Mouse (Mus musculus) heart, adult 2 months (tissue): ENCODE measurements around the gene Gm20696. TPM values are rescaled to one million over a fixed set of nuclear protein-coding genes. Genes with fewer than 3 reads are reported as not detected.

ENCODE experiments used
- DNase-seq, 2 experiments: peaks; one replicate each; pipeline ENCODE4 v3.0.0; 2021
- H3K27ac ChIP-seq: fragments of 200-600 bp; 2 replicates; pipeline ENCODE4 v1.8.1; 2022
- H3K27me3 ChIP-seq: fragments of 200-500 bp; 2 replicates; pipeline ENCODE4 v1.6.1; 2012; ENCODE audit warnings: mild to moderate bottlenecking, low read length, inconsistent platforms, mixed read lengths; ENCODE audit not compliant: control insufficient read depth, insufficient read depth
- H3K36me3 ChIP-seq: fragments of 200-500 bp; 2 replicates; pipeline ENCODE4 v1.6.1; 2012; ENCODE audit warnings: low read length, inconsistent platforms; ENCODE audit not compliant: control insufficient read depth, insufficient read depth
- H3K4me1 ChIP-seq: fragments of 200-500 bp; 2 replicates; pipeline ENCODE4 v1.6.1; 2011; ENCODE audit warnings: low read length; ENCODE audit not compliant: control insufficient read depth, insufficient read depth
- H3K4me3 ChIP-seq: fragments of 200-600 bp; 2 replicates; pipeline ENCODE4 v1.8.1; 2022
- H3K79me2 ChIP-seq: fragments of 200-500 bp; replicated peaks from 2 replicates; pipeline ENCODE4 v1.6.1; 2012; ENCODE audit warnings: mild to moderate bottlenecking, inconsistent platforms, low read length, moderate library complexity, mixed read lengths; ENCODE audit not compliant: control insufficient read depth, insufficient read depth
- H3K9ac ChIP-seq: fragments of 200-500 bp; 2 replicates; pipeline ENCODE4 v1.6.1; 2012; ENCODE audit warnings: low read depth, mild to moderate bottlenecking, control low read depth, inconsistent platforms, low read length, mixed read lengths
- CTCF ChIP-seq: fragments of 200-600 bp; IDR thresholded peaks from 2 replicates; pipeline ENCODE4 v1.8.1; 2022; ENCODE audit warnings: antibody characterized with exemption, mild to moderate bottlenecking, moderate library complexity
- EP300 ChIP-seq: fragments of 200-500 bp; IDR thresholded peaks from 2 replicates; pipeline ENCODE4 v1.6.1; 2011; ENCODE audit warnings: low read depth, low read length, control low read depth; ENCODE audit not compliant: insufficient read depth
- POLR2A ChIP-seq: fragments of 200-500 bp; IDR thresholded peaks from 2 replicates; pipeline ENCODE4 v1.6.1; 2011; ENCODE audit warnings: mild to moderate bottlenecking, low read depth, low read length, control low read depth; ENCODE audit not compliant: insufficient read depth
- WGBS: fragments of 180-500 bp; shearing (Covaris S2); methylation state at CpG from one replicate; pipeline ENCODE4 v1.1.7; 2018; 5-methylcytosine and 5-hydroxymethylcytosine counted together
- intact Hi-C: fragments of 180-260 bp; cut with DNase I; formaldehyde crosslinking; loops from one replicate; pipeline ENCODE4 v1.15.1; 2025
- polyA plus RNA-seq: library from polyadenylated mRNA; depleted of rRNA; stranded (reverse); fragments of >200 nt; gene quantifications from 2 replicates; pipeline ENCODE4 v1.2.3, GENCODE M21; 2012
- total RNA-seq, 2 experiments: library from RNA; stranded (reverse); gene quantifications; 2 replicates each; pipeline ENCODE4 v1.2.3; 2021

The Gm20696 gene
- total and polyA plus RNA-seq, 3 experiments, result 0.61 to 1.7 (median 1.4) TPM

- Histone ChIP-seq H3K36me3 (no peaks in the 10 kb centered on the region), H3K9ac (no peak overlapping the region), H3K27me3 (no peaks in the 10 kb centered on the region), H3K4me1 (peaks cover 5% of the 10 kb centered on the region), H3K79me2 (peaks cover 2% of the 10 kb centered on the region), H3K4me3 (no peak overlapping the region), H3K27ac (no peak overlapping the region)
- intact Hi-C loops, result no loop called here
- no peak for TF ChIP-seq EP300
- TF ChIP-seq CTCF, result no peak
- TF ChIP-seq POLR2A, result no peak
- WGBS, result 61% methylated on average over 9 of the region's 9 CpGs
- DNase-seq, result peak; percentile 42 to 60
Measured at GRCm38 (mm10) chr6:99509189-99509592, 157.4 kb downstream of the Gm20696 start.

- H3K36me3 ChIP-seq, result no peaks in the 10 kb centered on the region
- 78% methylated on average over 6 of the region's 6 CpGs for WGBS
- no peaks in the 10 kb centered on the region for H3K27me3 ChIP-seq
- H3K9ac ChIP-seq, result no peak overlapping the region
- no peak overlapping the region for H3K27ac ChIP-seq
- H3K4me1 ChIP-seq, result peaks cover 8% of the 10 kb centered on the region
- TF ChIP-seq CTCF (peak; percentile 56), POLR2A (no peak)
- no peak for DNase-seq
- intact Hi-C loops, result no loop called here
- H3K4me3 ChIP-seq, result no peak overlapping the region
- H3K79me2 ChIP-seq, result peaks cover 6% of the 10 kb centered on the region
Measured at GRCm38 (mm10) chr6:99506816-99507215, 159.8 kb downstream of the Gm20696 start.

- Histone ChIP-seq H3K4me1 (peaks cover 3% of the 10 kb centered on the region), H3K79me2 (peaks cover 6% of the 10 kb centered on the region), H3K4me3 (no peak overlapping the region), H3K36me3 (no peaks in the 10 kb centered on the region), H3K9ac (no peak overlapping the region), H3K27me3 (no peaks in the 10 kb centered on the region), H3K27ac (no peak overlapping the region)
- WGBS, result 71% methylated on average over 1 of the region's 1 CpGs
- no peak for DNase-seq
- intact Hi-C loops, result no loop called here
- TF ChIP-seq POLR2A (no peak), CTCF (no peak), EP300 (no peak)
Measured at GRCm38 (mm10) chr6:99503741-99504140, 162.9 kb downstream of the Gm20696 start.

- peaks cover 3% of the 10 kb centered on the region for H3K4me1 ChIP-seq
- TF ChIP-seq POLR2A (no peak), EP300 (no peak), CTCF (no peak)
- H3K27ac ChIP-seq, result no peak overlapping the region
- peaks cover 5% of the 10 kb centered on the region for H3K79me2 ChIP-seq
- WGBS, result 89% methylated on average over 2 of the region's 2 CpGs
- no peaks in the 10 kb centered on the region for H3K36me3 ChIP-seq
- no peak overlapping the region for H3K9ac ChIP-seq
- DNase-seq, result no peak
- no peaks in the 10 kb centered on the region for H3K27me3 ChIP-seq
- no peak overlapping the region for H3K4me3 ChIP-seq
- intact Hi-C loops, result no loop called here
Measured at GRCm38 (mm10) chr6:99502727-99503126, 163.9 kb downstream of the Gm20696 start.

GRCm38 (mm10) chr6:99502314-99502713, 164.3 kb downstream of the Gm20696 start:
- intact Hi-C loops, result no loop called here
- Histone ChIP-seq H3K9ac (no peak overlapping the region), H3K4me3 (no peak overlapping the region), H3K4me1 (peaks cover 3% of the 10 kb centered on the region), H3K27me3 (no peaks in the 10 kb centered on the region), H3K27ac (no peak overlapping the region), H3K36me3 (no peaks in the 10 kb centered on the region), H3K79me2 (peaks cover 5% of the 10 kb centered on the region)
- 87% methylated on average over 6 of the region's 6 CpGs for WGBS
- TF ChIP-seq CTCF (peak; percentile 9; the same call in 1 of the 2 replicates), EP300 (no peak)
- no peak for DNase-seq

GRCm38 (mm10) chr6:99500570-99501270, 165.9 kb downstream of the Gm20696 start:
- Histone ChIP-seq H3K27ac (no peak overlapping the region), H3K4me1 (peaks cover 6% of the 10 kb centered on the region), H3K9ac (no peak overlapping the region), H3K4me3 (no peak overlapping the region), H3K36me3 (peaks cover 6% of the 10 kb centered on the region; the same call in 1 of the 2 replicates), H3K79me2 (peaks cover 4% of the 10 kb centered on the region; the same call in 1 of the 2 replicates), H3K27me3 (no peaks in the 10 kb centered on the region)
- WGBS, result 97% methylated on average over 3 of the region's 3 CpGs
- no peak for DNase-seq
- TF ChIP-seq CTCF (no peak), POLR2A (no peak), EP300 (no peak)
- intact Hi-C loops, result no loop called here
